In genomic region chr11:50591053-50591452, GRCm38 (mm10) we compare ENCODE assay signal across 17 mouse cellular contexts. TPM values are rescaled to one million over a fixed set of nuclear protein-coding genes. Genes with fewer than 3 reads are reported as not detected.
A peak's percentile ranks its signal among the peaks of the same experiment; 100 is the strongest.
DNase-seq lines count a peak whose midpoint lies in the region.
"Had no signal": no experiment of that assay in that cellular context is flagged by ENCODE, and none has a peak within 500 bp of the region (broad histone marks: within the 10 kb centered on the region; RNA-seq: fewer than 3 reads in every experiment).

No protein-coding gene starts in this region.

- intact Hi-C loops in left cerebral cortex, postnatal 4 days (cut with DNase I) = no loop called here

- DNase-seq in left cerebral cortex, adult 11 months (ENCODE audit: low spot score) = peak; percentile 47
- no peak for DNase-seq in left cerebral cortex, postnatal 4 days
- peak; percentile 64 for DNase-seq in brain, adult 2 months (ENCODE audit: low read depth, low spot score)
- peak; percentile 20 to 42 for DNase-seq in frontal cortex, postnatal 14 days (ENCODE audit: low spot score in 2 of 2)
- DNase-seq in right cerebral cortex, adult 2 months (ENCODE audit: low spot score in 2 of 2) = peak; percentile 32 to 58
- no peak for DNase-seq in spleen, adult 12 weeks (ENCODE audit: low spot score)
- DNase-seq in urinary bladder, adult 2 months (ENCODE audit: low spot score) = no peak
- DNase-seq: adrenal gland, adult 8-10 months; cerebellum, adult 9-10 months; gastrocnemius, postnatal 25 days; heart, adult 2 months; heart, postnatal 4 days; kidney, postnatal 10 days; lung, postnatal 10 days; retina, postnatal 1 day had no signal

RNA-seq across cellular contexts. Expression of gene Adamts2, which starts 10.8 kb away (rescaled TPM):
- 10 to 100 TPM in 1 of 2 experiments, 1 to 10 TPM in 1; 9.6 to 10.2 TPM for total RNA-seq in left cerebral cortex, postnatal 4 days (2021)
- polyA plus RNA-seq in urinary bladder, adult 2 months (2012; rRNA removed) = 30.9 and 45.5 TPM in 2 replicates
- total RNA-seq: common myeloid progenitor, adult 5-6 weeks; monocyte, adult 5-6 weeks had no signal

Comparison
In these comparisons a context has a peak if more than half of its experiments do, and no peak if none do; other contexts are left out.
1. DNase-seq: peak in left cerebral cortex, adult 11 months (single experiment), brain, adult 2 months (single experiment), frontal cortex, postnatal 14 days (2 of 2) and right cerebral cortex, adult 2 months (2 of 2); none in left cerebral cortex, postnatal 4 days (single experiment), spleen, adult 12 weeks (single experiment) and urinary bladder, adult 2 months (single experiment).